Mouse (Mus musculus) adrenal gland, adult 2 months (tissue): ENCODE measurements around the gene Atp4b. TPM values are rescaled to one million over a fixed set of nuclear protein-coding genes. Genes with fewer than 3 reads are reported as not detected.

Experiments used
- DNase-seq: peaks from one replicate; pipeline ENCODE4 v3.0.0; 2021
- long read RNA-seq: library from polyadenylated mRNA; stranded (forward); transcript quantifications from one replicate; pipeline ENCODE4 v2.0.0, GENCODE M21; 2021
- polyA plus RNA-seq: library from polyadenylated mRNA; depleted of rRNA; stranded (reverse); fragments of >200 nt; gene quantifications from 2 replicates; pipeline ENCODE4 v1.2.3, GENCODE M21; 2012; rRNA removed
- total RNA-seq, 2 experiments: library from RNA; stranded (reverse); gene quantifications; 2 replicates each; pipeline ENCODE4 v1.2.3; 2021

Atp4b gene
- under 1 TPM in 1 of 2 experiments, not detected in 1; 0.69 TPM for total RNA-seq
- 0.43 and 1.2 TPM in 2 replicates for polyA plus RNA-seq
- long read RNA-seq: 0 reads

GRCm38 (mm10) chr8:13396725-13397124 lies at the start of gene Atp4b:
Atp4b (minus strand) TSS chr8:13396825.
- DNase-seq: no peak

DNA sequence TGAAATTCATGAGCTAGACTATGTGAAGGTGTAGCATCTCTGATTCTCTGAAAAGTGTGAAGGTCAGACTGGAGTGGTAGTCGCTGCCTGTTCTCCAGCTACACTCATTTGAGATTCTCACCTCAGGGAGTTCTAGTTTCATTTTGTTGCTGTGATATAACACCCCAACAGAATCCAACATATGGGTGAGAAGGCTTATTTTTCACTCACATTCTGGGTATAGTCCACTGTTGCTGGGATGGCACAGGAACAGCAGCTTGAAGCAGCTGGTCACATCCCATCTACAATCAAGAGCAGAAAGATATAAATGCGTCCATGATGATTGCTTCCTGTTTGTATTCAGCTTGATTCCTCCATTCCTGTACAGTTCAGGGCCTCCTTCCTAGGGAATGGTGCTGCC lies 45.5 kb upstream of the Atp4b start:
- no peak for DNase-seq

- DNase-seq: no peak
Measured at GRCm38 (mm10) chr8:13437531-13437930, 40.9 kb upstream of the Atp4b start.

DNA sequence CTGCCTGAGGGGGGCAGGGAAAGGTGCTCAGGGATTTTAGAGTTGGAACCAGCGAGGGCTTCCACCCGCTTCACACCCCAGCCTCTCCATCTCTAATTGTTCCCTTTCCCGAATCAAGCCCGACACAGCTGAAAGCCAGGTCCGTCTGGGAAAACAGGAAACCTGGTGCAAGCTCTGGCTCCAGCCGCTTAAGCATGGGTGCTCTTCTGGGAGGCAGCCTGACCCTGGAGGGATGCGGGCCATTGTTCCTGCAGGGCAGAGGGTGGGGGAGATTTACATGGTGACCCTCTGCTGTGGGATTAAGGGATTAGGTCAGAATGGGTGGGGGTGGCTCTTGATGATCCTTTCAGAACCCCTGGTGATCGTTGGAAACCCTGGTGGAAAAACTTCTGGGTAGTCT lies 39.4 kb upstream of the Atp4b start:
- DNase-seq: no peak

- DNase-seq: no peak
Measured at GRCm38 (mm10) chr8:13434889-13435288, 38.3 kb upstream of the Atp4b start, which contains the start of gene Tmem255b. Tmem255b (plus strand) TSS chr8:13435189.

GRCm38 (mm10) chr8:13433130-13433529 lies 36.5 kb upstream of the Atp4b start:
- no peak for DNase-seq

DNA sequence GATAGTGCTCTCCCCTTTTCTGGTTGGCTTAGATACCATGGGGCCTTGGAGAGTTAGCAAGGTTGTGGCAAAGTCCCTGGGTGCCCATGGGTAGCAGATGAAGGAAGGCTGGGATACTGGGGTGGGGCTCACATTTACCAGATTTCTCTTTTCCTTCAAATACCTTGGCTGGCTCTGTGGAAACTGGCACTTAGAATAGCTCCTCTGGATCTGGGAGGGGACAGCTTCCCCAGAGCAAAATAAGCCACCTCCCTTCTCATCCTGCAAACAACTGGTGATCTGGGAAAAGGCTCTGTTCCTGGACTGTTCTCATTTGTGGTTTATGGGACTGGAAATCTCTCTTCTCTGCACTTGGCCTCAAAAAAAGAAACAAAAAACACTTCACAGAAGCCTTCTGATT lies 34.2 kb upstream of the Atp4b start:
- no peak for DNase-seq

DNA sequence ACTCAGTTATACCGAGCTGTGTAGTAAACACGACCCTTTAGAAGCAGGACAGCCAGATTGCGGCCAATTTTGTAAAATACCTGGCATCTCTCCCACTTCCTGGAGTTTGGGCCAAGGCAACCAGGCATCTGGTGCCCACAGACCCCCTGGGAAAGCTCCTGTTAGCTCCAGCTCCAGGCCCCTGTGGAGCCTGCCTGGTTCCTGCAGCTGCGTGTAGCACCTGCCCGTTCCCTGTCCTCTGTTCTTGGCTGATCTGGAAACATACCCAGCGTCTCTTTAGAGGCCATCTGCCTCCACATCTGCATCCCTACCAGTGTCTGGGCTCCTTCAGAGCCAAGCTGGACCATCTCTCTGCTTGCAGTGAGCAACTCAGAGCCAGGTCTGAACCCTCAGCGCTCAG lies 33.8 kb upstream of the Atp4b start:
- no peak for DNase-seq

DNA sequence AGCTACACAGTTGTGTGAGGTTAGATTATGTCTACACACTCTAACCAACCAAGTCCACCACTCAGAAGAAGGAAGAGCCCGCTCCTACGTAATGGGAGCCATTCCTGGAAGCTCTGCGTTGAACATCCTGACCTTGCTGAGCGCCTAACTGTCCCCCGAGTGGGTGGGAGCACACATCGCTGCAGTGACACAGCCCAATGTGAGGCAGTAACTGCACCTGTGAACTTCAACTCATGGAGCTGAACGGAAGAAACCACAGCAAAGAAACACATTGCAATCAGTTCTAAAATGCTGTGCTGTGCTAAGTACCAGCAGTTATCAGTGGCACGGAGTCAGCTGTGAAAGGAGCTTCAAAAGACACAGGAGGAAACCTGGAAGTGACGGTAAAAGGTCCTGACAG lies 31.5 kb upstream of the Atp4b start:
- no peak for DNase-seq

DNA sequence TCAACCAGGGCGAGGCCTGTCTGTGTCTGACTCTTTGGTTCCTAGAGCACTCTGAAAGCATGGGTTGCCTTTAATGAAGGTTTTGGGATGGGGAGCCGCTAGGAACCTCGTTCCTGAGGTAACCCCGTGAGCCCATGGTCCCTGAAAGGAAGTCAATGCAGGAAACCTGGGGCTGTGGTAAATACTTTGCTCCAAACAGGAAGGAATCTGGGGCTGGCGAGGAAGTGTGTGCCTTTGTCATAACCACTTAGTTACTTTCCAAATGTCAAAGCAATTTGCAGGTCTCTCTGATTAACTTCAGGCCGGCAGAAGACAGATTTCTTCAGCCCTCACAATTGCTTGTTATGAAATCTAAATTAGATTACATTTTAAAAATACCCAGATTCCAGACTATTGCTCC lies 30.7 kb upstream of the Atp4b start:
- no peak for DNase-seq

DNA sequence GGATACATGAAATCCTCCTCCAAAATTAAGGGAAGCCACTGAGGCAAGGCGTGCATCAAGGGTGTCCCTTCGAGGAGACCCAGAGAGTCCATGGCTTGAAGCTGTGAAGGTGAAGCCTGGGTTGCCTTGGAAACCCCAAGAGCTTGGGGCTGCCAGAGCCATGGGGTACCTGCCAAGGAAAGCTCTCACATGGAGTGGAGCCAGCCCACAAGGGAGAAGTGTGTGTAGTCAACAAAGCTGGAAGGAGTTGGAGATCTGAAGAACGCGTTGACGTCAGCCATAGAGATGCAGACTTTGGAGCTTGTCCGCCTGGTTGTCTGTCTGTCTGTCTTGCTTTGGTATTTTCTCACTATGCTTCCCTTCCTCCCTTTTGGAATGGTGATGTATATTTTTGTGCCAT lies 24.3 kb upstream of the Atp4b start:
- DNase-seq: peak; percentile 30

GRCm38 (mm10) chr8:13419111-13419639 lies 22.6 kb upstream of the Atp4b start:
- no peak for DNase-seq

GRCm38 (mm10) chr8:13415879-13416278 lies 19.3 kb upstream of the Atp4b start:
- no peak for DNase-seq

DNA sequence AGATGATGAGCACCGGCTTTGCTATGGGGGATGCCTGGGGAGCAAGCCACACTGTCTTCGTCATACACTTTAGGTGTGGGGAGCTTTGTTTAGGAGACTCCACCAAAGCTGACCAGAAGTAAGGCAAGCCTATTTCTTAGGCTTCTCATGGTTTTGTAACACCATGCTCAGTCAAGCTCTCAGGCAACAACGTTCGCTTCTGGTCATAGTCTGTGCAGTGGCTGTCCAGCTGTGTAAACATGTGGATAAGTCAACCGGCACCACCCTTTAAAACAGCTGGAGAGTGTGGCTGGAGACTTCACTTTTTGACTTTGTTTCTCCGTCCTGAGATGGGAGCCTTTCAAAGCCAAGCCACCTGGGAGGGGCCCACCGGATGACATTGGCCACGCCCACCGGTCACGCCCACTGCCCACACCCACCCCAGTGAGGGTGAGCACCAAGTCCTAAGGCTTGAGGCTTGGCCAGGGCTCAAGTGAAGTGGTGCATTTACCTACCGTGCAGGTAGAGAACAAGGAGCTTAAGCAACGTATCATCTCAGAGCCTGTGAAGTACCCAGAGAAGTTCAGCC lies 17.3 kb upstream of the Atp4b start:
- DNase-seq: no peak

- peak; percentile 54 for DNase-seq
Measured at GRCm38 (mm10) chr8:13412891-13413558, 16.4 kb upstream of the Atp4b start.

DNA sequence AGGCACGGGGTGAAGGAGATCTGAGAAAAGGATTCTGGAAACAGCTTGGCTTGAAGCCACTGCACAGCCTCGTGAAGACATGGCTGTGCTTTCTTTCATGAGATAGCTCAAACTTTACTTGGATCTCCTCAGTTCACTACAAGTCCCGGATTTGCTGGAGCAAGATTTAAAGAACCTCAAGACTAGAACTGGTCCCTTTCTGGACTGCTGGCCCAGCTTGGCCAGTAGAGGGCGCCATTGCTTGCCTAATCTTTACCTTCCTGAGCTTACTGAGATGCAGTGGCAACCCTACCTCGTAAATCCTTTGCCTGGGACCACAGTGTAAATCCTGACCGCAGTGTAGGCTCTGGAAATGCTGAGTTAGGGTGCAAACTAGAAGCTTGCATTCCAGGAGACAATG lies 15.0 kb upstream of the Atp4b start:
- DNase-seq: peak; percentile 49

DNA sequence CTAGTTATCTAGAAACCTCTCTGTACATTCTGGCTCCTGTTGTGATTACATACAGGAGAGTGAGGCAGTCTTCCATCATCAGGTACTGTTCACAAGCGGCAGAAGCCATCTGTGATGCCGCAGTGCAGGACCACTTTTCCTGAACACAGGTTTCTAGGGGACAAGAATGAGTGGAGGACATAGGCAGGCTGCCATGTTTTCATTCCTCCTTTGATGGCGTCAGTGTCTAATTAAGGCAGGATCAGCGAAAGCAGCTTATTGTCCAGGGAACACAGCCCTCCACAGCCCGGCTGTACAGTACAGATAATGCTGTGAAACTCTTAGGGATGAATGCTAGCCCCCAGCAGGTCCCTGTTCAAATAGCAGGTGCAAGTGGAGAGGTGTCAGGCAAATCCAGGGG lies 9.4 kb upstream of the Atp4b start:
- DNase-seq: no peak

GRCm38 (mm10) chr8:13404666-13405131 lies 8.1 kb upstream of the Atp4b start, which contains the start of gene Grk1:
Grk1 (plus strand) TSS chr8:13405081.
- no peak for DNase-seq

- DNase-seq: no peak
Measured at GRCm38 (mm10) chr8:13403517-13403916, 6.9 kb upstream of the Atp4b start.

- DNase-seq: no peak
Measured at GRCm38 (mm10) chr8:13393869-13394268, 2.8 kb downstream of the Atp4b start.

DNA sequence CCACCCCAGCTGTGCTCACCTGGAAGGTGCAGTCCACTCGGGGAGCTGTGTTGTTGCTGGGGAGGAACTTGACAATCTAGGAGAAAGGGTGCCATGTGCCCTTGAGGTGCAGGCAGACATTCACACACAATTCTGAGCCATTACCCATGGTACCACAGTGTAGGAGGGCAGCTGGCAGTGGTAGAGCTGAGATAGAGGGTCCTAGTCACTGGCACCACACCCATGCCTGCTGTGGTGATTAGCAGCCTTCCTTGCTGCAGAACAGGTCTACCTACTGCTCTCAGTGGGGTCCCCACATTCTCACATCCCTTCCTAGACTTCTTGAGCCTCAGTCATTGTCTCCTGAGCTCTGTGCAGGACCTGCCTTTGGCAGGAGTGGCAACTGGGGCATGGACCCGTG lies 7.9 kb downstream of the Atp4b start:
- DNase-seq: no peak

- no peak for DNase-seq
Measured at GRCm38 (mm10) chr8:13387728-13388127, 8.9 kb downstream of the Atp4b start.

GRCm38 (mm10) chr8:13386366-13386765 lies 10.3 kb downstream of the Atp4b start:
- DNase-seq: no peak

DNA sequence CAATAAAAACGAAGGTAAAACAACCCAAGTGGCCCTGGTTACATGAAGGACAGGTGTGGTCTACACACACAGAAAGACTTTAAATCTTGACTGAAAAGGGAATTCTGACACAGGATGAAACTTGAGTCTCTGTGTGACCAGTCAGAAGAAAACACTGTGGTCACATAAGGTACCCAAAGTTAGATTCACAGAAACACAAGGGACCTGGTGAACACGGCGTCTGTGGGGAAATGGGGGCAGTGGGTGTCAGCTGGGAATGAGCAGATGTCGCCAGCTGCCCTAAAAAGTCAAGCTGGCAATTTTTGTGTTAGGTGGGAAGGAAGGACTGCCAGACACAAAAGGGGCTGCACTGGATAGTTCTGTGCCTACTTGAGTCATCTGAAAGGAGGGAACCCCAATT lies 13.6 kb downstream of the Atp4b start:
- no peak for DNase-seq
